Comparison of ENCODE assay signal across 26 mouse cellular contexts in genomic region chr17:7315693-7316382, GRCm38 (mm10). TPM values are rescaled to one million over a fixed set of nuclear protein-coding genes. Genes with fewer than 3 reads are reported as not detected.
DNase-seq lines count a peak whose midpoint lies in the region; ATAC-seq and TF ChIP-seq lines count a peak whose summit lies in the region.
"Not testable (repeated sequence)": the region's sequence is repeated elsewhere in the genome, so short reads cannot be mapped to it uniquely, and the experiment has no call there.
"Had no signal": no experiment of that assay in that cellular context is flagged by ENCODE, and none has a peak within 500 bp of the region (broad histone marks: within the 10 kb centered on the region; RNA-seq: fewer than 3 reads in every experiment).

No protein-coding gene starts in this region.

- H3K36me3 ChIP-seq in forebrain, postnatal 0 days (ENCODE audit: insufficient read depth); hindbrain, embryonic 14.5 days (replicated peaks; ENCODE audit: control insufficient read depth, insufficient read depth); liver, embryonic 11.5 days (ENCODE audit: control insufficient read depth, insufficient read depth, low read length): not testable (repeated sequence)

- WGBS in forebrain, postnatal 0 days: 64% methylated on average over 6 of the region's 8 CpGs
- WGBS in hindbrain, embryonic 14.5 days: 88% methylated on average over 5 of the region's 8 CpGs
- 70% methylated on average over 6 of the region's 8 CpGs for WGBS in liver, embryonic 11.5 days

- H3K4me1 ChIP-seq in bone marrow macrophage, adult 2 months (ENCODE audit: control insufficient read depth, insufficient read depth, low read length): peaks cover 16% of the 10 kb centered on the region
- H3K4me1 ChIP-seq in forebrain, postnatal 0 days (ENCODE audit: insufficient read depth); hindbrain, embryonic 14.5 days (replicated peaks; ENCODE audit: control insufficient read depth, insufficient read depth, low read length); liver, embryonic 11.5 days (replicated peaks; ENCODE audit: control insufficient read depth, insufficient read depth, low read length): not testable (repeated sequence)

- H3K27me3 ChIP-seq in forebrain, postnatal 0 days (ENCODE audit: insufficient read depth, low read length); hindbrain, embryonic 14.5 days (ENCODE audit: control insufficient read depth, insufficient read depth, low read length); liver, embryonic 11.5 days (replicated peaks; ENCODE audit: control insufficient read depth, insufficient read depth, low read length): not testable (repeated sequence)

- not testable (repeated sequence) for H3K9me3 ChIP-seq in forebrain, postnatal 0 days (ENCODE audit: low read length); hindbrain, embryonic 14.5 days (ENCODE audit: control insufficient read depth, low read length); liver, embryonic 11.5 days (ENCODE audit: control insufficient read depth, low read length)

- not testable (repeated sequence) for H3K4me3 ChIP-seq in bone marrow macrophage, adult 2 months (ENCODE audit: insufficient read depth, low read length); forebrain, postnatal 0 days (ENCODE audit: low read depth, low read length); hindbrain, embryonic 14.5 days (replicated peaks; ENCODE audit: low read length); liver, embryonic 11.5 days (ENCODE audit: low read depth, low read length)

- not testable (repeated sequence) for H3K4me2 ChIP-seq in forebrain, postnatal 0 days (ENCODE audit: low read depth); hindbrain, embryonic 14.5 days (replicated peaks); liver, embryonic 11.5 days

- not testable (repeated sequence) for DNase-seq in forebrain, postnatal 0 days; hindbrain, embryonic 14.5 days (ENCODE audit: low spot score)
- peak; percentile 19 for DNase-seq in heart, adult 8-10 months (ENCODE audit: low spot score)
- peak; percentile 27 for DNase-seq in liver, embryonic 11.5 days (ENCODE audit: low spot score)
- DNase-seq in spleen, adult 12 weeks (ENCODE audit: low spot score): peak; percentile 2

- peak; percentile 45 for ATAC-seq in forebrain, postnatal 0 days
- 0 out of 2 replicates have a peak, but pooled peaks have one; percentile 17 for ATAC-seq in hindbrain, embryonic 14.5 days (ENCODE audit: low FRiP score)
- ATAC-seq in liver, embryonic 11.5 days (replicated peaks; ENCODE audit: low FRiP score): not testable (repeated sequence)
- peak; percentile 81 for ATAC-seq in megakaryocyte, adult 5-6 weeks (ENCODE audit: poor library complexity, severe bottlenecking)

- H3K9ac ChIP-seq in forebrain, postnatal 0 days; hindbrain, embryonic 14.5 days; liver, embryonic 11.5 days (ENCODE audit: low read depth, low read length): not testable (repeated sequence)

- peak overlapping the region; percentile 21; the same call in 1 of the 2 replicates for H3K27ac ChIP-seq in bone marrow macrophage, adult 2 months (ENCODE audit: insufficient read depth, low read depth, low read length)
- H3K27ac ChIP-seq in forebrain, postnatal 0 days (ENCODE audit: low read depth, low read length); hindbrain, embryonic 14.5 days; liver, embryonic 11.5 days (ENCODE audit: low read depth, low read length): not testable (repeated sequence)

- not testable (repeated sequence) for TF ChIP-seq CTCF in bone marrow macrophage, adult 2 months (IDR thresholded peaks at IDR 0.05; ENCODE audit: low read depth, low read length); forebrain, postnatal 0 days (IDR thresholded peaks at IDR 0.05; ENCODE audit: low read depth)

- not testable (repeated sequence) for TF ChIP-seq POLR2A in bone marrow macrophage, adult 2 months (IDR thresholded peaks at IDR 0.05; ENCODE audit: borderline replicate concordance, low read depth, low read length)

RNA-seq across cellular contexts. Expression of gene Tcp10a, which starts 8.6 kb away (rescaled TPM):
- polyA plus RNA-seq in bone marrow macrophage, adult 2 months (2012; ENCODE audit: insufficient read depth, insufficient read length, missing spikeins): not detected in 2 replicates
- total RNA-seq in forebrain, postnatal 0 days (2014; rRNA removed): not detected in 2 replicates
- polyA plus RNA-seq in forebrain, postnatal 0 days (2015; fragmentation: Nextera tagmentation; extraction: Ambion mirVana): not detected in 2 replicates
- not detected for total RNA-seq in heart, adult 8-10 months (2022)
- polyA plus RNA-seq in hindbrain, embryonic 14.5 days (2014; fragmentation: Nextera tagmentation; extraction: Ambion mirVana): not detected in 2 replicates
- not detected in 2 replicates for polyA plus RNA-seq in liver, embryonic 11.5 days (2014; fragmentation: Nextera tagmentation; extraction: Ambion mirVana)
- total RNA-seq in megakaryocyte, adult 5-6 weeks (2015): not detected in 2 replicates
- total RNA-seq in megakaryocyte, adult 5-6 weeks (2017): not detected in 2 replicates
- total RNA-seq: adrenal gland, adult 2 months; adrenal gland, postnatal 14 days; gastrocnemius, postnatal 25 days; heart, postnatal 14 days; heart, postnatal 4 days; MEL had no signal
- polyA plus RNA-seq: adrenal gland, adult 2 months; brain, embryonic 14.5 days; embryonic facial prominence, embryonic 11.5 days; embryonic facial prominence, embryonic 14.5 days; forebrain, embryonic 10.5 days; forebrain, embryonic 13.5 days; heart, embryonic 16.5 days; hindbrain, embryonic 12.5 days; intestine, embryonic 15.5 days had no signal

RNA-seq across cellular contexts. Expression of gene Ttll2, which starts 36.7 kb away (rescaled TPM):
- not detected in 2 replicates for polyA plus RNA-seq in bone marrow macrophage, adult 2 months (2012; ENCODE audit: insufficient read depth, insufficient read length, missing spikeins)
- total RNA-seq in forebrain, postnatal 0 days (2014; rRNA removed): not detected in 2 replicates
- not detected in 2 replicates for polyA plus RNA-seq in forebrain, postnatal 0 days (2015; fragmentation: Nextera tagmentation; extraction: Ambion mirVana)
- not detected for total RNA-seq in heart, adult 8-10 months (2022)
- not detected in 2 replicates for polyA plus RNA-seq in hindbrain, embryonic 14.5 days (2014; fragmentation: Nextera tagmentation; extraction: Ambion mirVana)
- polyA plus RNA-seq in liver, embryonic 11.5 days (2014; fragmentation: Nextera tagmentation; extraction: Ambion mirVana): not detected in 2 replicates
- total RNA-seq in megakaryocyte, adult 5-6 weeks (2015): not detected in 2 replicates
- total RNA-seq in megakaryocyte, adult 5-6 weeks (2017): not detected in 2 replicates
- total RNA-seq: adrenal gland, adult 2 months; adrenal gland, postnatal 14 days; adrenal gland, postnatal 4 days; gastrocnemius, adult 8-10 months; gastrocnemius, postnatal 25 days; heart, postnatal 14 days; heart, postnatal 4 days; MEL had no signal
- polyA plus RNA-seq: brain, embryonic 14.5 days; embryonic facial prominence, embryonic 11.5 days; embryonic facial prominence, embryonic 14.5 days; forebrain, embryonic 10.5 days; forebrain, embryonic 13.5 days; heart, embryonic 10.5 days; heart, embryonic 13.5 days; heart, embryonic 16.5 days; hindbrain, embryonic 12.5 days; hindbrain, embryonic 16.5 days; intestine, embryonic 15.5 days had no signal

RNA-seq across cellular contexts. Expression of gene Gm49630, which starts 55.9 kb away (rescaled TPM):
- polyA plus RNA-seq in bone marrow macrophage, adult 2 months (2012; ENCODE audit: insufficient read depth, insufficient read length, missing spikeins): not detected in 2 replicates
- 0.23 TPM in 1 of 2 replicates, not detected in the other for total RNA-seq in forebrain, postnatal 0 days (2014; rRNA removed)
- polyA plus RNA-seq in forebrain, postnatal 0 days (2015; fragmentation: Nextera tagmentation; extraction: Ambion mirVana): not detected in 2 replicates
- total RNA-seq in heart, adult 8-10 months (2022): not detected
- not detected in 2 replicates for polyA plus RNA-seq in hindbrain, embryonic 14.5 days (2014; fragmentation: Nextera tagmentation; extraction: Ambion mirVana)
- polyA plus RNA-seq in liver, embryonic 11.5 days (2014; fragmentation: Nextera tagmentation; extraction: Ambion mirVana): not detected in 2 replicates
- total RNA-seq in megakaryocyte, adult 5-6 weeks (2015): not detected in 2 replicates
- total RNA-seq in megakaryocyte, adult 5-6 weeks (2017): not detected in 2 replicates
- total RNA-seq: adrenal gland, adult 2 months; adrenal gland, postnatal 14 days; adrenal gland, postnatal 4 days; gastrocnemius, adult 8-10 months; gastrocnemius, postnatal 25 days; heart, postnatal 14 days; heart, postnatal 4 days; MEL had no signal
- polyA plus RNA-seq: brain, embryonic 14.5 days; embryonic facial prominence, embryonic 11.5 days; embryonic facial prominence, embryonic 14.5 days; forebrain, embryonic 10.5 days; forebrain, embryonic 13.5 days; heart, embryonic 10.5 days; heart, embryonic 13.5 days; heart, embryonic 16.5 days; hindbrain, embryonic 12.5 days; hindbrain, embryonic 16.5 days; intestine, embryonic 15.5 days had no signal
